Mouse (Mus musculus): ENCODE results near the gene Arf5. TPM values are rescaled to one million over a fixed set of nuclear protein-coding genes. Genes with fewer than 3 reads are reported as not detected.

The Arf5 gene
- polyA plus RNA-seq, 1 experiment from 2014 or later: 435 TPM

DNA sequence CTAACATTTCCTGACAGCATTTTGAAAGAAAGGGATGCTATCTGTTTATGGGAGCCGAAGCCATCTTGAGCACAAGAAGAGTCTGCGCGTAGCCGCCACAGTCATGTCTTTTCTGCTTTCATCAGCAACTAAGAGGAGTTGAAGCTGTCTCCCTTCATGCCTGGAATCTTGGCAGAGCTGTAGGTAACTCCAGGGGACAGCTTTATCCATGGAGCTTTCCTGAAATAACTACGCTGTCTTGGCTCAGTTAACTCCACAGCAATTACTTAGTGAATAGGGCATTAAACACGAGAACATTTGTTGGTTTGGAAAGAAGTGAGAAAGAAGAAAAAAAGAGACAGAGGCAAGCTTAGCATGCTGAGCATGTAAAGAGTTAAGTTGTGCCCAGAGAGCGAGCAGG is 24.6 kb downstream of the Arf5 start:
- no peaks in the 10 kb centered on the region for H3K36me3 ChIP-seq (ENCODE audit: control insufficient read depth, insufficient read depth, low read length)
- H3K4me1 ChIP-seq (ENCODE audit: control insufficient read depth, insufficient read depth, low read length): no peaks in the 10 kb centered on the region
- H3K4me2 ChIP-seq (ENCODE audit: low read length): no peak overlapping the region
- ATAC-seq: no peak
- no peak overlapping the region for H3K27ac ChIP-seq (ENCODE audit: low read length)
- H3K9me3 ChIP-seq (replicated peaks; ENCODE audit: control insufficient read depth, low read length, poor library complexity, severe bottlenecking): no peaks in the 10 kb centered on the region
- no peak overlapping the region for H3K4me3 ChIP-seq (ENCODE audit: low read depth, low read length)
- 80% methylated on average over 7 of the region's 7 CpGs for whole genome bisulfite sequencing
- peaks cover 24% of the 10 kb centered on the region for H3K27me3 ChIP-seq (ENCODE audit: control insufficient read depth, insufficient read depth, low read depth, low read length)
- H3K9ac ChIP-seq (ENCODE audit: low read depth, low read length): no peak overlapping the region

DNA sequence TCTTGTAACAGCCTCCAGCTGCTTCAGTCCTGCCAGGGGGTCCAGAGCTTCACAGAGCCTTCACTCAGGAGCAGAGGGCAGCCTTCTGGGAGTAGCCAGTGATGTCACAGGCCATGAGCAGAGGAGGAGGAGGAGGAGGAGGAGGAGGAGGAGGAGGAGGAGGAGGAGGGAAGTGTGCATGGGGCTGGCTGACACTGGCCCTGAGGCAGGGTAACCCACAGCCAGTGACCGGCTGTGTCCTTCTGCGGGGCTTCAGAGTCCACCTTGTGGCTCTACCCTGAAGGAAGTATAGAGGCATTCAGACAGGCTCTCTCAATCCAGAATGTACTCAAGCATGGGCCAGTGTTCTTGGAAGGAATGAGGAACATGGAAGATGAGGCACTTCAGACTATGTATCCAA is 25.9 kb downstream of the Arf5 start, which contains the start of gene Pax4:
Gene Pax4, minus strand, starts transcription at position 101 of the 400 bp plus-strand sequence.
- no peak within 1 kb of the TSS for H3K9ac ChIP-seq (ENCODE audit: low read depth, low read length)
- no peak within 1 kb of the TSS for H3K4me3 ChIP-seq (ENCODE audit: low read depth, low read length)

DNA sequence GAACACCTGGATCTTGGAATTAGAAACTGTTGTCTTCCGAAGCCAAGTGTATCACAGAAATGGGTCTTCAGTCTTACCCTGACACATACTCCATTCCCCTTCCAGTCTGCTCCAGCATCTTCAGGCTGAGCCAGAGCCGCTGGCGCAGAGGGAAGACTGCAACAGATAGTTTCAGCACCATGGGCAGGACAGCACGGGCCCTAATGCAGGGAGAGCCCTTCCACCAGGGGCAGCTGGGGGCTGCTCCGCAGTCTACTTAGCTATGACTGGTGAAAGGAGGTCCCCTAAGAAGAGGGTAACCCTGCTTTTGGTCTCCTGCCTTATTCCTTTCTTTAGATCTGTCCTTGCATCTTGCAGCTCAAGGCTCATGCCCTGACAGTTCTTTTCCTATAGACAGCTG is 27.1 kb downstream of the Arf5 start:
- no peak for ATAC-seq
- no peak overlapping the region for H3K9ac ChIP-seq (ENCODE audit: low read depth, low read length)
- H3K27me3 ChIP-seq (ENCODE audit: control insufficient read depth, insufficient read depth, low read depth, low read length): peaks cover 24% of the 10 kb centered on the region
- no peaks in the 10 kb centered on the region for H3K36me3 ChIP-seq (ENCODE audit: control insufficient read depth, insufficient read depth, low read length)
- no peak overlapping the region for H3K4me3 ChIP-seq (ENCODE audit: low read depth, low read length)
- H3K9me3 ChIP-seq (replicated peaks; ENCODE audit: control insufficient read depth, low read length, poor library complexity, severe bottlenecking): no peaks in the 10 kb centered on the region
- WGBS: 14% methylated on average over 5 of the region's 5 CpGs
- no peaks in the 10 kb centered on the region for H3K4me1 ChIP-seq (ENCODE audit: control insufficient read depth, insufficient read depth, low read length)
- no peak overlapping the region for H3K4me2 ChIP-seq (ENCODE audit: low read length)
- no peak overlapping the region for H3K27ac ChIP-seq (ENCODE audit: low read length)

More for the DNA sequence above, 25.9 kb downstream of the Arf5 start, which contains the start of gene Pax4:
- Histone ChIP-seq H3K27ac (ENCODE audit: low read length) (no peak within 1 kb of the TSS), H3K27me3 (ENCODE audit: control insufficient read depth, insufficient read depth, low read depth, low read length) (peaks cover 24% of the 10 kb centered on the region), H3K36me3 (ENCODE audit: control insufficient read depth, insufficient read depth, low read length) (no peaks in the 10 kb centered on the region), H3K4me2 (ENCODE audit: low read length) (no peak within 1 kb of the TSS), H3K4me1 (ENCODE audit: control insufficient read depth, insufficient read depth, low read length) (no peaks in the 10 kb centered on the region), H3K9me3 (replicated peaks; ENCODE audit: control insufficient read depth, low read length, poor library complexity, severe bottlenecking) (no peaks in the 10 kb centered on the region)
- WGBS: 81% methylated on average over 2 of the region's 2 CpGs
- no peak for ATAC-seq

DNA sequence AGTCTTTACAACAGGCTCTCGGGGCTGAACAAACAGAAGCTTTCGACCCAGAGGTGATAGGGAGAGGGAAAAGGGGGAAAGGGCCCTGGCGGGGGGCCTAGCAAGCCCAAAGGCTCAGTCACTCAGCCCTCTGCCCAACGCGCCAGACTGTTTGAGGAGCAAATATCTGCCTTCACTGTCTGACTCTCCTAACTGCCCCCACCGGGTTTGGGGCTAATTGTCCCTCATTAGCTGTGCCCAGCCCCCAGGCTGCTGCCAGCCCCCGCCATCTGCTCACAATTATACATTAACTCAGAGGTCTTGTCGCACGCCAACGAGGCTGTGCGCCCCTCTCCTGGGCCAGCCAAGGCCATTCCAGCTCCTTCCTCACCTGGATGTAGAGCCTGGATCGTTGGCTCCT is 27.6 kb downstream of the Arf5 start:
- ATAC-seq: no peak

DNA sequence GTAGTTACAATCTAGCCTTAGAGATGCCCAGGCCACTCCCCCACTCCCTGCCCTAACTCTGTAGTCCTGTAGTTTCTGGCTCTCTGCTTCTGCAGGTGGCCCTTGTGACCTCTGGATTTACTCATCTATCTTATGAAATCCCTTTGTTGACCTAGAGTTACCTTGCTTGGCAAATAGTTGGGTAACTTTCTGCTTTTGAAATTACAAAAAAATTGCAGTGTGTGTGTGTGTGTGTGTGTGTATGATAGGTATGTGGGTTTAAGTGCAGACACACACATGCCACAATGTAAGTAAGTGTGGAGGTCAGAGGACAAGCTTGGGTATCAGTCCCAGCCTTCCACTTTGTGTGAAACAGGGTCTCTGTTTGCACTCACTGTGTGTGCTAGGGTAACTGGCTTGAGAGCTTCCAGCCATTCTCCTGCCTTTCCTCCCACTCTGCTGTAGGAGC is 35.9 kb downstream of the Arf5 start:
- H3K4me2 ChIP-seq (ENCODE audit: low read length): no peak overlapping the region
- H3K27ac ChIP-seq (ENCODE audit: low read length): no peak overlapping the region
- no peaks in the 10 kb centered on the region; the same call in 1 of the 2 replicates for H3K27me3 ChIP-seq (ENCODE audit: control insufficient read depth, insufficient read depth, low read depth, low read length)
- no peak overlapping the region for H3K4me3 ChIP-seq (ENCODE audit: low read depth, low read length)
- H3K9ac ChIP-seq (ENCODE audit: low read depth, low read length): no peak overlapping the region
- H3K36me3 ChIP-seq (ENCODE audit: control insufficient read depth, insufficient read depth, low read length): no peaks in the 10 kb centered on the region
- H3K9me3 ChIP-seq (replicated peaks; ENCODE audit: control insufficient read depth, low read length, poor library complexity, severe bottlenecking): no peaks in the 10 kb centered on the region
- ATAC-seq: no peak
- no peaks in the 10 kb centered on the region for H3K4me1 ChIP-seq (ENCODE audit: control insufficient read depth, insufficient read depth, low read length)

More for the DNA sequence above, 27.6 kb downstream of the Arf5 start:
- Histone ChIP-seq H3K27me3 (ENCODE audit: control insufficient read depth, insufficient read depth, low read depth, low read length) (peaks cover 24% of the 10 kb centered on the region), H3K27ac (ENCODE audit: low read length) (no peak overlapping the region), H3K9ac (ENCODE audit: low read depth, low read length) (no peak overlapping the region), H3K4me2 (ENCODE audit: low read length) (no peak overlapping the region), H3K4me3 (ENCODE audit: low read depth, low read length) (no peak overlapping the region), H3K4me1 (ENCODE audit: control insufficient read depth, insufficient read depth, low read length) (no peaks in the 10 kb centered on the region), H3K9me3 (replicated peaks; ENCODE audit: control insufficient read depth, low read length, poor library complexity, severe bottlenecking) (no peaks in the 10 kb centered on the region), H3K36me3 (ENCODE audit: control insufficient read depth, insufficient read depth, low read length) (no peaks in the 10 kb centered on the region)
- WGBS: under 1% methylated on average over 12 of the region's 12 CpGs

DNA sequence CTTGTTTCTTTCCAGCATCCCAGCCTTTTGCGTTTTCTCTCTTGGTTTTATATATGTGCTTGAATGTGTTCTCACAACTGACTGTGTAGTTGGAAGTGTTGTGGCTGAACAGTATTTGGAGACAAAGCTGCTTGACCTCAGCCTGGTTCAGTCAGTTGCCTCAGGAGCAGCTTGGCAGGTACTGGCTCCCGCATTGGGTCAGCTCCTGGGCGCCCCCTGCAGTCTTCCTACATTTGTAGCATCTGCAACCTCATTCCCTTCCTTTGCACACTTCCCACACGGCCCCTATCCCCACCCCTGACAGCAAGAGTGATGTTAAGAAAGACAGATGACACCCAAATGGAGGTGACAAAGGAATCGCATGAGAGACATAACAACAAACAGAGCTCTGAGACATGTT is 37.2 kb downstream of the Arf5 start:
- no peaks in the 10 kb centered on the region for H3K27me3 ChIP-seq (ENCODE audit: control insufficient read depth, insufficient read depth, low read depth, low read length)
- no peak overlapping the region for H3K9ac ChIP-seq (ENCODE audit: low read depth, low read length)
- 12% methylated on average over 5 of the region's 5 CpGs for WGBS
- H3K36me3 ChIP-seq (ENCODE audit: control insufficient read depth, insufficient read depth, low read length): no peaks in the 10 kb centered on the region
- H3K9me3 ChIP-seq (replicated peaks; ENCODE audit: control insufficient read depth, low read length, poor library complexity, severe bottlenecking): no peaks in the 10 kb centered on the region
- H3K4me3 ChIP-seq (ENCODE audit: low read depth, low read length): no peak overlapping the region
- no peak overlapping the region for H3K27ac ChIP-seq (ENCODE audit: low read length)
- no peak for ATAC-seq
- no peak overlapping the region for H3K4me2 ChIP-seq (ENCODE audit: low read length)
- H3K4me1 ChIP-seq (ENCODE audit: control insufficient read depth, insufficient read depth, low read length): no peaks in the 10 kb centered on the region

DNA sequence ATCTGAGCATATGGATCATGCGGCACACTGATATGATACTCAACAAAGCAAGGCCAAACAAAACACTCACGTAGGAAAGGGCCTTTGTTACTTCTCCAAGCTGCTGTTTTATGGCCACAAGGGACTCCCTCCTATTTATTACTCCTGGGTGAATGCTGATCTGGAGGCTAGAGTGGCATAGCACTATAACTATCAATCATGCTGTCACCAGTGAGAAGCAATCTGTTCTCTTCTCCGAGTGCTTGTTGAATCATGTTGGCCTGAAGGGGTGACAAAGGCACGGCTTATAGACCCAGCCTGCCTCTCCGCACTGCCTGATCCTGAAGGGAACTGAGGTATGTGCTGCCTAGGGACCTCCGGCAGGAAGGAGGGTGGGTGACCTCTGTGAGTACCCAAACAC is 41.3 kb downstream of the Arf5 start:
- Histone ChIP-seq H3K27ac (ENCODE audit: low read length) (no peak overlapping the region), H3K4me1 (ENCODE audit: control insufficient read depth, insufficient read depth, low read length) (no peaks in the 10 kb centered on the region), H3K9me3 (replicated peaks; ENCODE audit: control insufficient read depth, low read length, poor library complexity, severe bottlenecking) (no peaks in the 10 kb centered on the region), H3K4me3 (ENCODE audit: low read depth, low read length) (no peak overlapping the region), H3K9ac (ENCODE audit: low read depth, low read length) (no peak overlapping the region), H3K36me3 (ENCODE audit: control insufficient read depth, insufficient read depth, low read length) (no peaks in the 10 kb centered on the region), H3K27me3 (ENCODE audit: control insufficient read depth, insufficient read depth, low read depth, low read length) (no peaks in the 10 kb centered on the region), H3K4me2 (ENCODE audit: low read length) (no peak overlapping the region)
- no peak for ATAC-seq
- 65% methylated on average over 6 of the region's 6 CpGs for WGBS

DNA sequence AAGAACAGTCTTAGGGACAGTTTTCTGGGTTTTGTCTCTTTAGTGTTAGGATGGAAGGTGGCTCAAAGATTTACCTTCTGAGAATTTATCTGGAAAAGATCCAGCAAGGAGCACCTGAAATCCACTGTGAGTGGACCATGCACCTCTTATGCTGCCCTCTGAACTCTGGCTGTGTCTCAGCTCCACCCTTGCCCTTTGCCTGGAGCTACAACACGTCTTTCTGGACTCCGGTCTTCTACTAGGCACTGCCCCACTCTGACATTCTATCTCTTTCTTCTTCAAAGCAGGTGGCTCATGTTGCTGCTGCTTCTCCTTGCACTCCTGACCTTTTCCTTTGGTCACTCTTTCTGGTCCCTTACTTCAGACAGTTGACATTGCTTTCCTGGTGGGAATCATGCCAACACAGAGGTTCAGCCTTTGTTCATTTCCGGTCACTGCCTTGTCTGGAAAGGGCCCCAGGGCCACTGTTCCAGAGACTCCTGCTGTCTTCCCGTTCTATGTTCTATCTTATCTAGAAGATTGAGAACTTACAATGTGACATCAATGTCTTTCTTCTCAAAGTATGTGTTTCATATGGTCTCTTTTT is 46.8 kb downstream of the Arf5 start:
- no peak overlapping the region for H3K4me3 ChIP-seq (ENCODE audit: low read depth, low read length)
- no peaks in the 10 kb centered on the region for H3K9me3 ChIP-seq (replicated peaks; ENCODE audit: control insufficient read depth, low read length, poor library complexity, severe bottlenecking)
- no peaks in the 10 kb centered on the region for H3K36me3 ChIP-seq (ENCODE audit: control insufficient read depth, insufficient read depth, low read length)
- no peak overlapping the region for H3K4me2 ChIP-seq (ENCODE audit: low read length)
- H3K27ac ChIP-seq (ENCODE audit: low read length): no peak overlapping the region
- 71% methylated on average over 4 of the region's 4 CpGs for WGBS
- no peaks in the 10 kb centered on the region for H3K4me1 ChIP-seq (ENCODE audit: control insufficient read depth, insufficient read depth, low read length)
- no peak overlapping the region for H3K9ac ChIP-seq (ENCODE audit: low read depth, low read length)
- H3K27me3 ChIP-seq (ENCODE audit: control insufficient read depth, insufficient read depth, low read depth, low read length): no peaks in the 10 kb centered on the region
- no peak for ATAC-seq

DNA sequence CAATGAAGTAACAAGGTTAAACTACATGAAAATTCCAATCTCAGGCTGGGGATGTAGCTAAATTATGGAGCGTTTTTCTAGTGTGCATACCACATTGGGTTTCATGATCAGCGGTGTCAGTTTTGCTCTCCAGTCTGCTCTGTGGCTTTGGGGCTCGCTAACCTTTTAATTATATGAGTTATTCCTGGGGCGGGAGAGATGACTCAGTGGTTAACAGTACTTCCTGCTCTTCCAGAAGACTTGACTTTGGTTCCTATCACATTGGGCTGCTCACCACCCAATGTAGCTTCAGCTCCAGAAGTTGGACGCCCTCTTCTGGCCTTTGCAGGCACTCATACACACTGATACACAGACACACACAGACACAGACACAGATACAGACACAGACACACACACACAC is 47.3 kb downstream of the Arf5 start:
- Histone ChIP-seq H3K4me3 (ENCODE audit: low read depth, low read length) (no peak overlapping the region), H3K4me1 (ENCODE audit: control insufficient read depth, insufficient read depth, low read length) (no peaks in the 10 kb centered on the region), H3K4me2 (ENCODE audit: low read length) (no peak overlapping the region), H3K27ac (ENCODE audit: low read length) (no peak overlapping the region), H3K36me3 (ENCODE audit: control insufficient read depth, insufficient read depth, low read length) (no peaks in the 10 kb centered on the region), H3K9ac (ENCODE audit: low read depth, low read length) (no peak overlapping the region), H3K27me3 (ENCODE audit: control insufficient read depth, insufficient read depth, low read depth, low read length) (no peaks in the 10 kb centered on the region), H3K9me3 (replicated peaks; ENCODE audit: control insufficient read depth, low read length, poor library complexity, severe bottlenecking) (no peaks in the 10 kb centered on the region)
- 81% methylated on average over 5 of the region's 5 CpGs for WGBS
- ATAC-seq: no peak

Data from midbrain, embryonic 16.5 days (tissue).